Mouse (Mus musculus) MEL (cell line): Measurements from ENCODE around the gene Synpo2. TPM values are rescaled to one million over a fixed set of nuclear protein-coding genes. Genes with fewer than 3 reads are reported as not detected.

Experiments
- DNase-seq: peaks from one replicate; pipeline ENCODE4 v3.0.0; 2011; ENCODE audit warnings: low read depth, low spot score
- H3K27ac ChIP-seq: 2 replicates; pipeline ENCODE4 v1.5.1; 2012; ENCODE audit warnings: low read depth, mild to moderate bottlenecking, control low read depth, low read length, moderate library complexity; ENCODE audit not compliant: control insufficient read depth
- H3K27me3 ChIP-seq, 2 experiments: fragments of 150-350 bp in 1 of 2; sonication (generic) in 1 of 2; 2 replicates each; pipeline ENCODE4 v1.6.1; 2012; ENCODE audit warnings: low read length in 2 of 2, mild to moderate bottlenecking in 2 of 2, improper control_type of control experiment in 1 of 2, moderate library complexity in 1 of 2; ENCODE audit not compliant: insufficient read depth in 2 of 2, control insufficient read depth in 1 of 2
- H3K36me3 ChIP-seq, 2 experiments: 2 replicates each; pipeline ENCODE4 v1.6.1; 2012 to 2014; ENCODE audit warnings: low read length in 2 of 2, improper control_type of control experiment in 1 of 2, inconsistent platforms in 1 of 2, mild to moderate bottlenecking in 1 of 2; ENCODE audit not compliant: insufficient read depth in 2 of 2, control insufficient read depth in 1 of 2
- H3K4me1 ChIP-seq, 2 experiments: fragments of 150-350 bp in 1 of 2; sonication (generic) in 1 of 2; 2 replicates each; pipeline ENCODE4 v1.6.1; 2012; ENCODE audit warnings: low read length in 2 of 2, improper control_type of control experiment in 1 of 2, mild to moderate bottlenecking in 1 of 2; ENCODE audit not compliant: insufficient read depth in 2 of 2, control insufficient read depth in 1 of 2
- H3K4me3 ChIP-seq, 2 experiments: fragments of 150-350 bp in 1 of 2; sonication (generic) in 1 of 2; 2 replicates each; pipeline ENCODE4 v1.5.1; 2012; ENCODE audit warnings: low read depth in 2 of 2, low read length in 2 of 2, mild to moderate bottlenecking in 2 of 2, moderate library complexity in 2 of 2, control low read depth in 1 of 2, improper control_type of control experiment in 1 of 2; ENCODE audit not compliant: control insufficient read depth in 1 of 2, insufficient read depth in 1 of 2
- H3K79me2 ChIP-seq: 2 replicates; pipeline ENCODE4 v1.6.1; 2012; ENCODE audit warnings: mild to moderate bottlenecking, low read length, moderate library complexity; ENCODE audit not compliant: control insufficient read depth, poor library complexity, insufficient read depth
- H3K9ac ChIP-seq: 2 replicates; pipeline ENCODE4 v1.6.1; 2012; ENCODE audit warnings: low read depth, mild to moderate bottlenecking, control low read depth, low read length, moderate library complexity; ENCODE audit not compliant: control insufficient read depth, poor library complexity, severe bottlenecking
- H3K9me3 ChIP-seq: fragments of 150-350 bp; sonication (generic); replicated peaks from 2 replicates; pipeline ENCODE4 v1.6.1; 2012; ENCODE audit warnings: mild to moderate bottlenecking, low read length, improper control_type of control experiment, moderate library complexity; ENCODE audit not compliant: insufficient read depth
- BHLHE40 ChIP-seq: IDR thresholded peaks from 2 replicates; pipeline ENCODE4 v1.6.1; 2012; ENCODE audit warnings: low read depth, mild to moderate bottlenecking, inconsistent platforms, low read length, improper control_type of control experiment, borderline replicate concordance
- CHD1 ChIP-seq: IDR thresholded peaks from 2 replicates; pipeline ENCODE4 v1.6.1; 2012; ENCODE audit warnings: low read depth, mild to moderate bottlenecking, inconsistent platforms, low read length, improper control_type of control experiment
- CTCF ChIP-seq, 3 experiments: IDR thresholded peaks in 2 of 3; conservative IDR thresholded peaks in 1 of 3; 2 replicates each; pipeline ENCODE4 v1.5.1; 2011 to 2012; ENCODE audit warnings: low read length in 3 of 3, low read depth in 2 of 3, mild to moderate bottlenecking in 2 of 3, improper control_type of control experiment in 1 of 3, inconsistent platforms in 1 of 3, mixed read lengths in 1 of 3, moderate library complexity in 1 of 3; ENCODE audit not compliant: control insufficient read depth in 1 of 3, insufficient read depth in 1 of 3, poor library complexity in 1 of 3, severe bottlenecking in 1 of 3
- EP300 ChIP-seq, 2 experiments: IDR thresholded peaks; 2 replicates each; pipeline ENCODE4 v1.6.1; 2011; ENCODE audit warnings: improper control_type of control experiment in 2 of 2, low read length in 2 of 2, low read depth in 1 of 2, mild to moderate bottlenecking in 1 of 2
- ETS1 ChIP-seq: IDR thresholded peaks from 2 replicates; pipeline ENCODE4 v1.6.1; 2012; ENCODE audit warnings: low read depth, mild to moderate bottlenecking, inconsistent platforms, low read length, improper control_type of control experiment, moderate library complexity
- GATA1 ChIP-seq: IDR thresholded peaks from 2 replicates; pipeline ENCODE4 v1.6.1; 2011; ENCODE audit warnings: low read depth, low read length, improper control_type of control experiment
- JUND ChIP-seq: IDR thresholded peaks from 2 replicates; pipeline ENCODE4 v1.6.1; 2011; ENCODE audit warnings: low read depth, mild to moderate bottlenecking, improper control_type of control experiment, low read length
- KAT2A ChIP-seq: conservative IDR thresholded peaks from 2 replicates; pipeline ENCODE4 v1.6.1; 2012; ENCODE audit warnings: low read depth, low read length, improper control_type of control experiment, inconsistent platforms
- MAX ChIP-seq: IDR thresholded peaks from 2 replicates; pipeline ENCODE4 v1.6.1; 2011; ENCODE audit warnings: low read length, improper control_type of control experiment
- MYB ChIP-seq: IDR thresholded peaks from 2 replicates; pipeline ENCODE4 v1.6.1; 2011; ENCODE audit warnings: mild to moderate bottlenecking, low read depth, low read length, improper control_type of control experiment
- MYC ChIP-seq: IDR thresholded peaks from 2 replicates; pipeline ENCODE4 v1.6.1; 2011; ENCODE audit warnings: low read depth, mild to moderate bottlenecking, low read length, improper control_type of control experiment, moderate library complexity
- NRF1 ChIP-seq: IDR thresholded peaks from 2 replicates; pipeline ENCODE4 v1.6.1; 2014; ENCODE audit warnings: low read depth, mild to moderate bottlenecking, inconsistent platforms, low read length, improper control_type of control experiment, moderate library complexity; ENCODE audit not compliant: poor library complexity, insufficient read depth, severe bottlenecking
- POLR2AphosphoS2 ChIP-seq: IDR thresholded peaks from 2 replicates; pipeline ENCODE4 v1.6.1; 2011; ENCODE audit warnings: low read length, improper control_type of control experiment
- RAD21 ChIP-seq: IDR thresholded peaks from 2 replicates; pipeline ENCODE4 v1.6.1; 2011; ENCODE audit warnings: mild to moderate bottlenecking, low read depth, low read length, improper control_type of control experiment
- SMC3 ChIP-seq: IDR thresholded peaks from 2 replicates; pipeline ENCODE4 v1.6.1; 2011; ENCODE audit warnings: low read depth, low read length, improper control_type of control experiment
- TAL1 ChIP-seq: IDR thresholded peaks from 2 replicates; pipeline ENCODE4 v1.6.1; 2012; ENCODE audit warnings: mild to moderate bottlenecking, inconsistent platforms, low read length, moderate library complexity, mixed read lengths
- TBP ChIP-seq: IDR thresholded peaks from 2 replicates; pipeline ENCODE4 v1.8.0; 2011; ENCODE audit warnings: low read depth, low read length, improper control_type of control experiment
- UBTF ChIP-seq: IDR thresholded peaks from 2 replicates; pipeline ENCODE4 v1.6.1; 2012; ENCODE audit warnings: low read depth, mild to moderate bottlenecking, inconsistent platforms, low read length, improper control_type of control experiment, moderate library complexity, borderline replicate concordance; ENCODE audit not compliant: insufficient read depth
- USF2 ChIP-seq, 2 experiments: IDR thresholded peaks; 2 replicates each; pipeline ENCODE4 v1.6.1; 2011 to 2012; ENCODE audit warnings: improper control_type of control experiment in 2 of 2, low read length in 2 of 2, borderline replicate concordance in 1 of 2, inconsistent platforms in 1 of 2, low read depth in 1 of 2, mild to moderate bottlenecking in 1 of 2; ENCODE audit not compliant: insufficient read depth in 1 of 2
- ZMIZ1 ChIP-seq: IDR thresholded peaks from 2 replicates; pipeline ENCODE4 v1.6.1; 2012; ENCODE audit warnings: low read depth, mild to moderate bottlenecking, inconsistent platforms, low read length, improper control_type of control experiment, moderate library complexity
- ZNF384 ChIP-seq: IDR thresholded peaks from 2 replicates; pipeline ENCODE4 v1.6.1; 2012; ENCODE audit warnings: low read depth, mild to moderate bottlenecking, inconsistent platforms, low read length, improper control_type of control experiment
- polyA plus RNA-seq, 2 experiments: library from polyadenylated mRNA; stranded (reverse) in 1 of 2; unstranded in 1 of 2; fragments of >175 nt in 1 of 2; fragments of >200 nt in 1 of 2; gene quantifications; 2 replicates each; pipeline versions ENCODE4 v1.2.1 to v1.2.4; 2012; ENCODE audit warnings: low replicate concordance in 2 of 2, low read depth in 1 of 2; ENCODE audit not compliant: insufficient read length in 2 of 2, insufficient read depth in 1 of 2, missing spikeins in 1 of 2
- total RNA-seq: library from RNA; depleted of rRNA; stranded (reverse); fragments of 300-350 nt; gene quantifications from 2 replicates; pipeline ENCODE4 v1.2.3, GENCODE M21; 2012

Gene Synpo2
- total and polyA plus RNA-seq, 3 experiments = 0.04 TPM; not detected in 2

DNA sequence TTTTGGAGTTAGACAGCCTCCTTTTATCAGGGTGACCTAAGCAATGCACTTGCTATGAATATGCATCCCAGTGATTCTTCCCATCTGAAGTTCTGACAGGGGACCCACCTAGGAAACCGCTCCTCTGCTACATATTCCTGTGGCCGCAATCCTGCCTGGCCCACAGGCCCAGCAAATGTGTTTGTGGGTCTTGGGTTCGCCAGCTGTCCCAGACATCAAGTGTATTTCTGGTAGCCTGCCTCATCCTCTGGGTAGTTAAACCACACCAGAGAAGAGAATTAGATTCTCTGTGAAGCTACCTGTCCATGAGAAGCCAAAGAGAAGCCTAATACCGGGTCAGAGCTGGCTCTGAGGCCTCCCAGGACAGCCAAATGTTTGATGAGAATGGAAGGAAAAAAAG is 90.0 kb downstream of the Synpo2 start:
- TF ChIP-seq SMC3 = no peak
- no peak for TF ChIP-seq NRF1
- no peak for TF ChIP-seq ETS1
- TF ChIP-seq JUND = no peak
- no peak for TF ChIP-seq USF2 (IDR thresholded peaks at IDR 0.05; ENCODE audit: borderline replicate concordance in 1 of 2, insufficient read depth in 1 of 2, low read depth in 1 of 2, low read length in 2 of 2)
- no peak for TF ChIP-seq MYB
- TF ChIP-seq EP300 (IDR thresholded peaks at IDR 0.05; ENCODE audit: low read depth in 1 of 2, low read length in 2 of 2) = no peak
- no peak for TF ChIP-seq MYC
- no peak for TF ChIP-seq ZNF384
- no peak for TF ChIP-seq POLR2AphosphoS2
- no peak for TF ChIP-seq TBP
- no peak for TF ChIP-seq KAT2A
- Histone ChIP-seq H3K4me1 (no peaks in the 10 kb centered on the region), H3K27ac (no peak overlapping the region), H3K36me3 (no peaks in the 10 kb centered on the region), H3K79me2 (no peaks in the 10 kb centered on the region), H3K9me3 (no peaks in the 10 kb centered on the region), H3K4me3 (no peak overlapping the region), H3K27me3 (peaks cover 0 to 4% of the 10 kb centered on the region in 2 experiments; a peak in 2 of 4 replicates), H3K9ac (no peak overlapping the region)
- no peak for DNase-seq

DNA sequence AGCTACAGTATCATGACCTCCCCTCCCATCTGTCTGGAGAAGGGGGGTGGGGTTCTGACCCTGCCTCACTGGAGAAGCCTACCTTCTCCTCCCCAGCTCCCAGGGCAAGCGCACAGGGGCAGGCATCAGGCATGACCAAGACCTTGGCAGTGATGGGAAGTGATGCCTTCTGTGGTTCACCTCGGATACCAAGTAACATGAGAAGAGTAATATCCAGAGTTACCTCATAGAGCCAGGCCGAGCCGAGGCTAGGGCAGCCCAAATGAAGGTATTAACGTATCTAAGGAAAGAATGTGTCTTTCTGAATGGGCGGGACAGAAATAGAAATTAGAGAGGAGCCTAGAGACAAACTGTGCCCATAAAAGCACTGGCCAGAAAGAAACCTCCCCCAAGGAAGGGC is 92.5 kb downstream of the Synpo2 start:
- Histone ChIP-seq H3K27ac (no peak overlapping the region), H3K4me1 (no peaks in the 10 kb centered on the region), H3K9ac (no peak overlapping the region), H3K27me3 (peaks cover 0 to 4% of the 10 kb centered on the region in 2 experiments; a peak in 2 of 4 replicates), H3K9me3 (no peaks in the 10 kb centered on the region), H3K36me3 (no peaks in the 10 kb centered on the region), H3K79me2 (no peaks in the 10 kb centered on the region), H3K4me3 (no peak overlapping the region)
- TF ChIP-seq CTCF (IDR thresholded peaks at IDR 0.05 in 2 of 3, conservative IDR thresholded peaks at IDR 0.05 in 1 of 3; ENCODE audit: control insufficient read depth in 1 of 3, insufficient read depth in 1 of 3, low read depth in 2 of 3, low read length in 3 of 3, poor library complexity in 1 of 3, severe bottlenecking in 1 of 3) (no peak), BHLHE40 (no peak), ZMIZ1 (no peak), UBTF (no peak), TAL1 (no peak), JUND (no peak), GATA1 (no peak), POLR2AphosphoS2 (no peak), ZNF384 (no peak), MAX (no peak), CHD1 (no peak), RAD21 (no peak)
- no peak for DNase-seq
